Mouse (Mus musculus): Measurements from ENCODE around the gene Tmem209.

DNA sequence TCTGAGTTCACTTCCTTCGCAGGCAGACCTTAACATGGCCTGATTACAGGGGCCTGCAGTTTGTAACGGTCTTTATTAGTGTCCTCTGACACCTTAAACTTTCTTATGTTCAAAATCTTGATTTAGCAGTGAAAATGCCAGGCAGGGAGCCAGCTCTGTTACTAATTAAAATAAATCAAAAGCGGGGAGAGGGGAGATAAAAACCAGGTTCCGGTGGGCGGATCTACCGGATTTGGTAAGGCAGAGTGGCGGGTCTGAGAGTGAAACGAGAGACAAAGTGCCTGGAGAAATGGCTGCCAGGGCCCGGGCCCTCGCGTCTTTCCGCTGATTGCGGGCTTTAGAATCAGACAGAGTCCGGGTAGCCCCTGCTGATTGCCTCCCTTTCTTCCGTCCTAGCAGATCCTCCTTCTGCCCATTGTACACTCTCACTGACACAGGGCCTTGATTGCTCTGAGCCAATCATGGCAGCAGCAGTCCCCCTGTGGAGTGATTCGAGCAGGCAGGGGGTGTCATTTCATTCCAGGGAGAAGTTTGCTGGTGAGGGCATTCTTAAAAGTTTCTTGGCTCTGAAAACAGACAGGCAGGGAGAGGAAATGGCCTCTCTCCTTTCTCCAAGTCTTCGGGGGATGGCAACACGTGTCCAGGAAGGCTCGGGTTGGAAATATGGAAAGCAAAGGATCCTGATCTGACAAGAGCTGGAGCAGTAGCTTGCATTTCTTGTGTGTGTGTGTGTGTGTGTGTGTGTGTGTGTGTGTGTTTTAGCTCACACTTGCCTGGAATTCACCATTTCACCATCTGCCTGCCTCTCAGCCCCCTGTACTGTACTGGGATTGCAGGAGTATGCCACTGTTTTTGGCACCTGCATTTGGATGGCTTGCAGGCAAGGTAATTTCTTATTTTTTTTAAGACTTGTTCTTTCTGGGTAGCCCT lies 17.3 kb upstream of the Tmem209 start:
- TF ChIP-seq CTCF (IDR thresholded peaks at IDR 0.05; ENCODE audit: low read depth) = no peak
- no peak for TF ChIP-seq EP300 (IDR thresholded peaks at IDR 0.05; ENCODE audit: low read depth)
